Mouse (Mus musculus) heart, embryonic 10.5 days (tissue): ENCODE results near the gene Lix1l. TPM values are rescaled to one million over a fixed set of nuclear protein-coding genes. Genes with fewer than 3 reads are reported as not detected.

ENCODE experiments used
- DNase-seq: peaks from one replicate; pipeline ENCODE4 v3.0.0-alpha.2; 2017; ENCODE audit warnings: low spot score
- H3K27ac ChIP-seq: fragments of 300-500 bp; sonication (generic); 2 replicates; pipeline ENCODE4 v1.5.1; 2016; ENCODE audit warnings: mild to moderate bottlenecking
- H3K27me3 ChIP-seq: fragments of 300-500 bp; sonication (generic); 2 replicates; pipeline ENCODE4 v1.6.1; 2016; ENCODE audit warnings: mild to moderate bottlenecking; ENCODE audit not compliant: poor library complexity, insufficient read depth, severe bottlenecking
- H3K36me3 ChIP-seq: fragments of 300-500 bp; sonication (generic); 2 replicates; pipeline ENCODE4 v1.6.1; 2016; ENCODE audit warnings: mild to moderate bottlenecking, moderate library complexity
- H3K4me1 ChIP-seq: fragments of 300-500 bp; sonication (generic); 2 replicates; pipeline ENCODE4 v1.6.1; 2016; ENCODE audit warnings: mild to moderate bottlenecking
- H3K4me3 ChIP-seq: fragments of 300-500 bp; sonication (generic); 2 replicates; pipeline ENCODE4 v1.5.1; 2016; ENCODE audit warnings: mild to moderate bottlenecking, moderate library complexity
- H3K9me3 ChIP-seq: fragments of 300-500 bp; sonication (generic); 2 replicates; pipeline ENCODE4 v1.6.1; 2016; ENCODE audit warnings: mild to moderate bottlenecking, moderate library complexity
- WGBS: fragments of 180-500 bp; shearing (Covaris S2); methylation state at CpG from one replicate; pipeline ENCODE4 v1.1.7; 2016; 5-methylcytosine and 5-hydroxymethylcytosine counted together
- polyA plus RNA-seq: library from polyadenylated mRNA; unstranded; fragments of >200 nt; fragmentation: Nextera tagmentation; extraction: Ambion mirVana; gene quantifications from 2 replicates; pipeline ENCODE4 v1.2.1, GENCODE M21; 2016

Gene Lix1l
- polyA plus RNA-seq, 1 experiment from 2014 or later, result 4.8 TPM

DNA sequence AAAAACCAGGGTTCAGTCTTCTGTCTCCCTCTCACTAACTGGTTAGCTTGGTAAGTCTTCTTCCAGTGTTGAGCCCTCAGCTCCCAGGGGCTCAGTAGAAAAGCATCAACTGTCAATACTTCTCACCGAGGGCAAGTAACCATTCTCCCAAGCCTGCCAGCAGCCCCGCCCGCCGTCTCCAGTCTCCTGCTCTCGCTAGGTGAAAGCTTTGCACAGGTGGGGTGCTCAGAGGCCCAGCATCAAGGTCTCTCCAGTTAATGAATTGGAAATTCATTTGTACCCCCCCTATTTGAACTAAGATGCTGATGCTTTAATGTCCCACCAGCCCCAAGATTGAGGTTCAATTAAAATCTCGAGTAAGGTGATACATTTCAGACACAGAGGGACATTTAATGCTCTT lies 19.8 kb upstream of the Lix1l start:
- 41% methylated on average over 6 of the region's 6 CpGs for WGBS

GRCm38 (mm10) chr3:96581771-96582515 lies 19.0 kb upstream of the Lix1l start:
- 77% methylated on average over 16 of the region's 16 CpGs for WGBS
- Histone ChIP-seq H3K9me3 (no peaks in the 10 kb centered on the region), H3K4me1 (peaks cover 37% of the 10 kb centered on the region), H3K27ac (no peak overlapping the region), H3K27me3 (no peaks in the 10 kb centered on the region), H3K36me3 (peaks cover 3% of the 10 kb centered on the region; the same call in 1 of the 2 replicates), H3K4me3 (no peak overlapping the region)
- no peak for DNase-seq

More for the DNA sequence above, 19.8 kb upstream of the Lix1l start:
- peaks cover 45% of the 10 kb centered on the region for H3K4me1 ChIP-seq
- H3K27ac ChIP-seq, result 0 out of 2 replicates have a peak overlapping the region, but pooled peaks have one; percentile 22
- DNase-seq, result no peak
- H3K27me3 ChIP-seq, result no peaks in the 10 kb centered on the region
- no peaks in the 10 kb centered on the region for H3K9me3 ChIP-seq
- peaks cover 3% of the 10 kb centered on the region; the same call in 1 of the 2 replicates for H3K36me3 ChIP-seq
- H3K4me3 ChIP-seq, result peak overlapping the region; percentile 51

GRCm38 (mm10) chr3:96583386-96583785 lies 17.6 kb upstream of the Lix1l start:
- Histone ChIP-seq H3K4me1 (peaks cover 27% of the 10 kb centered on the region), H3K27me3 (no peaks in the 10 kb centered on the region), H3K4me3 (no peak overlapping the region), H3K9me3 (no peaks in the 10 kb centered on the region), H3K27ac (no peak overlapping the region), H3K36me3 (peaks cover 3% of the 10 kb centered on the region; the same call in 1 of the 2 replicates)
- no peak for DNase-seq
- 86% methylated on average over 5 of the region's 5 CpGs for WGBS

DNA sequence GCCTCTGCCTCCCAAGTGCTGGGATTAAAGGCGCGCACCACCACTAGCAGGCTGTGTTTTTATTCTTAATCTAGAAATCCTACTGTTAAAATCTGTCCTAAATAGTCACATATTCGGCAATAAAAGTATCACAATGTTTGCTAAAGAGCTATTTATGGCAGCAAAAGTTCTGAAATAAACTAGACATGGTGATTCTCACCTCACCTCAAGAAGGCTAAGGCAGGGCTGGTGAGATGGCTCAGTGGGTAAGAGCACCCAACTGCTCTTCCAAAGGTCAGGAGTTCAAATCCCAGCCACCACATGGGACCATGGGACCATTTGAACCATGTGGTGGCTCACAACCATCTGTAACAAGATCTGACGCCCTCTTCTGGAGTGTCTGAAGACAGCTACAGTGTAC lies 10.3 kb upstream of the Lix1l start:
- H3K27me3 ChIP-seq, result peaks cover 10% of the 10 kb centered on the region

GRCm38 (mm10) chr3:96593374-96593773 lies 7.6 kb upstream of the Lix1l start:
- H3K4me1 ChIP-seq, result peaks cover 43% of the 10 kb centered on the region
- H3K36me3 ChIP-seq, result peaks cover 8% of the 10 kb centered on the region
- H3K27me3 ChIP-seq, result peaks cover 20% of the 10 kb centered on the region
- under 1% methylated on average over 10 of the region's 10 CpGs for WGBS
- peak overlapping the region; percentile 76 for H3K4me3 ChIP-seq
- DNase-seq, result no peak
- no peaks in the 10 kb centered on the region for H3K9me3 ChIP-seq
- H3K27ac ChIP-seq, result peak overlapping the region; percentile 91

More for the DNA sequence above, 10.3 kb upstream of the Lix1l start:
- H3K4me3 ChIP-seq, result no peak overlapping the region
- H3K4me1 ChIP-seq, result peaks cover 16% of the 10 kb centered on the region
- H3K27ac ChIP-seq, result no peak overlapping the region
- H3K36me3 ChIP-seq, result peaks cover 8% of the 10 kb centered on the region
- DNase-seq, result no peak
- H3K9me3 ChIP-seq, result no peaks in the 10 kb centered on the region
- 75% methylated on average over 4 of the region's 4 CpGs for WGBS

GRCm38 (mm10) chr3:96593790-96594560 lies 7.0 kb upstream of the Lix1l start, which contains the start of gene Polr3gl:
Polr3gl (minus strand) TSS chr3:96594181.
- Histone ChIP-seq H3K27ac (peak within 1 kb of the TSS; percentile 91), H3K36me3 (peaks cover 8% of the 10 kb centered on the region), H3K4me3 (peak within 1 kb of the TSS; percentile 76), H3K4me1 (peaks cover 48% of the 10 kb centered on the region), H3K27me3 (peaks cover 20% of the 10 kb centered on the region), H3K9me3 (no peaks in the 10 kb centered on the region)
- peak; percentile 97 for DNase-seq
- WGBS, result under 1% methylated on average over 38 of the region's 38 CpGs

DNA sequence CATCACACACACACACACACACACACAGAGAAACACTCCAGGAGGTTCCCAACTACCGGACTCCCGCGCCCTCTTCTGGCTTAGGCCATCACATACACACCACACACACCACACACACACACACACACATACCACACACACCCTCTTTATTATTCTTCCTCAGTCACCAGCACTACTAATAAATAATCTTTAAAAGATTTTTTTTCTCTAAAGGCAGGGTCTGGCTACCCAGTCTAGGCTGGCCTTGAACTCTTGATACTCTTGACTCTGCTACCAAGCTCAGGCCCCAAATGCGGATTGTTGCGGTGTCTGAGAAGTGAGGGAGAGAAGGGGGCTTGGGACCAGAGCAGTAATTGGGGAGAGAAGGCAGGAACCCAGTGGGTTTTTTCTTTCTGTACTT lies 6.1 kb upstream of the Lix1l start:
- no peak overlapping the region for H3K4me3 ChIP-seq
- peaks cover 48% of the 10 kb centered on the region for H3K4me1 ChIP-seq
- 71% methylated on average over 5 of the region's 5 CpGs for WGBS
- no peak overlapping the region for H3K27ac ChIP-seq
- no peaks in the 10 kb centered on the region for H3K9me3 ChIP-seq
- H3K36me3 ChIP-seq, result peaks cover 5% of the 10 kb centered on the region
- peaks cover 28% of the 10 kb centered on the region for H3K27me3 ChIP-seq
- no peak for DNase-seq

DNA sequence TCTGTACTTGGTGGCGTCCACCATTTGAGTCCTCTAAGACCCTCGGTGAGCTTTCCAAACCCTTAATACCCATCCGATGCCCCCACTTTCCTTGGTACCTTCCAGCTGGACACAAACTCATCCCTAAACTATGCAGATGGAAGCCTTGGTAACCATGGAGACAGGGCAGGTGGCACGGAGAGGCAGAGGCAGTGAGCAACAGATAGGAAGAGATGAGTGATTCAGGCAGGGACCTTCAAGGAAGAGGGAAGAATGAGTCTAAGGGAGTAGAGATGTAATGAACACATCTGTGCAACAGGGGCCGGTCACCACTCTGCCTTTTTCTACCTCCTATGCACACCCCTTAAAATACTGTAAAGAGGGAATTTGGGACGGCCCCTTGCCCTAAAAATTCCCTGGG lies 5.3 kb upstream of the Lix1l start:
- Histone ChIP-seq H3K36me3 (no peaks in the 10 kb centered on the region), H3K9me3 (no peaks in the 10 kb centered on the region), H3K27ac (peak overlapping the region; percentile 90; the same call in 1 of the 2 replicates), H3K27me3 (peaks cover 28% of the 10 kb centered on the region), H3K4me1 (peaks cover 48% of the 10 kb centered on the region), H3K4me3 (peak overlapping the region; percentile 71)
- WGBS, result 24% methylated on average over 6 of the region's 6 CpGs
- no peak for DNase-seq

DNA sequence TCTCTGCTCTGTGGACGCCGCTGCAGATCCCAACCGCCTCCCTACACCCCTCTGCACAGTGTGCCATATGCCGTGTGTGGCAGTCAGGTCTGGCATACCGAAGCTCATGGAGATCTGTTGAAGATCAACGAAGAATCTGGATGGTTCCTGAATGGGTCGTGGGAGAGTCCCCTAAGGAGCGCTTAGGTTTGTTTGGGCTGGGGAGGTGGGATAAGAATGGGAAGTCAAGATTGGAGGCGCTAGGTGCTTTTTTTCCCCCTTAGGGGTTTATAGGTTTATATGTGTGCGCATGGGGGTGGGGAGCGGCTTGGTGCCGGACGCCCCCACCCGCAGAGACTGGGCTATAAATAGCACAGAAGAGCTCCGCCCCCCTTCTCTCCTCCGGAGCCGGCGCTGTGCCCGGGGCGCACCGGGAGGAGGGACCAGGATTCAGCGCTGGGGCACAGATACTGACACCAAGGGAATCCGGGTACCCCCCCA lies 4.7 kb upstream of the Lix1l start, which contains the start of gene Ankrd34a:
Gene Ankrd34a (plus strand): TSS at position 409 of the 480 bp plus-strand sequence.
- no peaks in the 10 kb centered on the region for H3K9me3 ChIP-seq
- peaks cover 28% of the 10 kb centered on the region for H3K27me3 ChIP-seq
- H3K4me1 ChIP-seq, result peaks cover 48% of the 10 kb centered on the region
- under 1% methylated on average over 21 of the region's 23 CpGs for WGBS
- DNase-seq, result no peak
- H3K4me3 ChIP-seq, result peak within 1 kb of the TSS; percentile 71
- no peaks in the 10 kb centered on the region for H3K36me3 ChIP-seq
- H3K27ac ChIP-seq, result peak within 1 kb of the TSS; percentile 90

DNA sequence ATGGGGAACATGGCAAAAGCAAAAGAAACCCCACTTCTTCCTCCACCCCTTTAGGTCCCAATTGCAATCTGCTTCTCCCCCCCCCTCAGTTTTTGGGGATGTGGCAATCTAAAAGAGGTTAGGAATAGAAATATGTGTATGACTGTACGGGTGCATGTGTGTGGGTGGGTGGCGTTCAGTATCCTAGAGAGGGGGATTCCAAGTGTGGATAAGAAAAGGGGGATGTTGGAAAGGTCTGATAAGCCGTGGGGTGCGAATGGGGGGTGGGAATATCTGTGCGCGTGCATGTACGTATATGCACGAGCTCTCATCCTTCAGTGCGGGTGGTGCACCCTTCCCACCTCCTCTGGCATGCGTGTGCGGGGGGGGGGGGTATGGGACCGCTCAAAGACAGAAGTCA lies 4.1 kb upstream of the Lix1l start:
- Histone ChIP-seq H3K36me3 (no peaks in the 10 kb centered on the region), H3K4me3 (peak overlapping the region; percentile 71), H3K9me3 (no peaks in the 10 kb centered on the region), H3K27ac (peak overlapping the region; percentile 90), H3K4me1 (peaks cover 49% of the 10 kb centered on the region), H3K27me3 (peaks cover 28% of the 10 kb centered on the region)
- no peak for DNase-seq
- WGBS, result 2% methylated on average over 11 of the region's 12 CpGs

DNA sequence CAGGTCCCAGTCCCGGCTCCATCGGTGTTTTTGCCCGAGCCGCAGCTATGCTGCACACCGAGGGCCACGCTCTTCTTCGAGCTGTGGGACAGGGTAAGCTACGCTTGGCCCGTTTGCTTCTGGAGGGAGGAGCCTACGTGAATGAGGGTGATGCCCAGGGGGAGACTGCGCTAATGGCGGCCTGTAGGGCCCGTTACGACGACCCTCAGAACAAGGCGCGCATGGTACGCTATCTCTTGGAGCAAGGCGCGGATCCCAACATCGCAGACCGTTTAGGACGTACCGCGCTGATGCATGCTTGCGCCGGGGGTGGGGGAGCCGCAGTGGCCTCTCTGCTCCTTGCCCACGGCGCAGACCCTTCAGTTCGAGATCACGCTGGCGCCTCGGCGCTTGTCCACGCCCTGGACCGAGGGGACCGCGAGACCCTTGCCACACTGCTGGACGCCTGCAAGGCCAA lies 3.5 kb upstream of the Lix1l start:
- under 1% methylated on average over 40 of the region's 40 CpGs for whole genome bisulfite sequencing

DNA sequence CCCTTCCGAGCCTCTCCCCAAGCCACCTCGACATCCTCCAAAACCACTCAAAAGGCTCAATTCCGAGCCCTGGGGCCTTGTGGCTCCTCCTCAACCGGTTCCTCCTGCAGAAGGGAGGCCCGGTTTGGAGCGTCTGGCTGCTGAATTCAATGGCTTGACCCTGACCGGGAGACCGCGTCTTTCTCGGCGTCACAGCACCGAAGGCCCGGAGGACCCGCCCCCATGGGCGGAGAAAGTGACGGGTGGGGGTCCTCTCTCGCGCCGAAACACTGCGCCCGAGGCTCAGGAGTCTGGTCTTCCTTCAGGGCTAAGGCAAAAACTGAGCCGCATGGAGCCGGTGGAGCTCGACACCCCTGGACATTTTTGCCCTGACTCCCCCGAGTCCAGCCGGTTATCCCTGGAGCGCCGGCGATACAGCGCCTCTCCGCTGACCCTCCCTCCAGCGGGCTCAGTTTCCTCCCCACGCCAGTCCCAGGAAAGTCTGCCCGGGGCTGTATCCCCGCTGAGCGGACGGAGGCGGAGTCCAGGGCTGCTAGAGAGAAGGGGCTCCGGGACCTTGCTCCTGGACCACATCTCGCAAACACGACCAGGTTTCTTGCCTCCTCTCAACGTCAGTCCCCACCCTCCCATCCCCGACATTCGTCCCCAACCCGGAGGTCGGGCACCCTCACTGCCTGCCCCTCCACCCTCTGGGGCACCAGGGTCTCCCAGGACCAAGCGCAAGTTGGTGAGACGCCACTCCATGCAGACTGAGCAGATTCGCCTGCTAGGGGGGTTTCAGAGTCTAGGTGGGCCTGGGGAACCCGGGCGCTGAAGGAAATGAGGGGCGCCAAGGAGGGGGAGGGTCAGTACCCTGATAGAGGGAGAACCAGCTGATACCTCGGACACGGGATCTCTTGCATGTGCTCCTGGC lies 2.5 kb upstream of the Lix1l start:
- no peaks in the 10 kb centered on the region for H3K36me3 ChIP-seq
- DNase-seq, result peak; percentile 82
- WGBS, result 2% methylated on average over 54 of the region's 54 CpGs
- H3K27ac ChIP-seq, result peak overlapping the region; percentile 90
- H3K9me3 ChIP-seq, result no peaks in the 10 kb centered on the region
- peaks cover 28% of the 10 kb centered on the region for H3K27me3 ChIP-seq
- peak overlapping the region; percentile 71 for H3K4me3 ChIP-seq
- peaks cover 52% of the 10 kb centered on the region for H3K4me1 ChIP-seq

More for the DNA sequence above, 3.5 kb upstream of the Lix1l start:
- peaks cover 28% of the 10 kb centered on the region for H3K27me3 ChIP-seq
- peaks cover 51% of the 10 kb centered on the region for H3K4me1 ChIP-seq
- DNase-seq, result no peak
- H3K4me3 ChIP-seq, result peak overlapping the region; percentile 71
- H3K9me3 ChIP-seq, result no peaks in the 10 kb centered on the region
- H3K27ac ChIP-seq, result peak overlapping the region; percentile 90
- H3K36me3 ChIP-seq, result no peaks in the 10 kb centered on the region
